Mouse (Mus musculus): Measurements from ENCODE around the gene Pip4k2a. TPM values are rescaled to one million over a fixed set of nuclear protein-coding genes. Genes with fewer than 3 reads are reported as not detected.
"Not testable (repeated sequence)": the region's sequence is repeated elsewhere in the genome, so short reads cannot be mapped to it uniquely, and the experiment has no call there.

Pip4k2a gene
- polyA plus RNA-seq, 1 experiment, result 9.5 TPM

GRCm38 (mm10) chr2:18903301-18904068 lies 94.4 kb downstream of the Pip4k2a start:
- no peak for TF ChIP-seq CTCF (IDR thresholded peaks at IDR 0.05; ENCODE audit: insufficient read depth, low read length)
- TF ChIP-seq POLR2A (IDR thresholded peaks at IDR 0.05; ENCODE audit: borderline replicate concordance, extremely low read depth, low read depth, low read length), result no peak
- WGBS, result 67% methylated on average over 9 of the region's 9 CpGs
- no peak for DNase-seq
- Histone ChIP-seq H3K4me1 (ENCODE audit: control insufficient read depth, insufficient read depth, low read length) (no peaks in the 10 kb centered on the region; the same call in 1 of the 2 replicates), H3K4me3 (replicated peaks; ENCODE audit: extremely low read depth, low read depth, low read length) (no peak overlapping the region)

- TF ChIP-seq CTCF (IDR thresholded peaks at IDR 0.05; ENCODE audit: insufficient read depth, low read length), result no peak
- no peak for TF ChIP-seq POLR2A (IDR thresholded peaks at IDR 0.05; ENCODE audit: borderline replicate concordance, extremely low read depth, low read depth, low read length)
- H3K4me1 ChIP-seq (ENCODE audit: control insufficient read depth, insufficient read depth, low read length), result peaks cover 9% of the 10 kb centered on the region
- 85% methylated on average over 4 of the region's 4 CpGs for WGBS
- no peak for DNase-seq
- H3K4me3 ChIP-seq (replicated peaks; ENCODE audit: extremely low read depth, low read depth, low read length), result no peak overlapping the region
These were observed 96.8 kb downstream of the Pip4k2a start for GRCm38 (mm10) chr2:18901133-18901532.

GRCm38 (mm10) chr2:18900635-18901034 lies 97.3 kb downstream of the Pip4k2a start:
- WGBS, result 96% methylated on average over 2 of the region's 2 CpGs
- TF ChIP-seq POLR2A (IDR thresholded peaks at IDR 0.05; ENCODE audit: borderline replicate concordance, extremely low read depth, low read depth, low read length) (no peak), CTCF (IDR thresholded peaks at IDR 0.05; ENCODE audit: insufficient read depth, low read length) (0 out of 2 replicates have a peak, but pooled peaks have one; percentile 13)
- no peak for DNase-seq
- Histone ChIP-seq H3K4me3 (replicated peaks; ENCODE audit: extremely low read depth, low read depth, low read length) (no peak overlapping the region), H3K4me1 (ENCODE audit: control insufficient read depth, insufficient read depth, low read length) (peaks cover 9% of the 10 kb centered on the region)

GRCm38 (mm10) chr2:18897742-18898256 lies 100.1 kb downstream of the Pip4k2a start:
- DNase-seq, result no peak
- WGBS, result 29% methylated on average over 10 of the region's 10 CpGs
- no peak for TF ChIP-seq POLR2A (IDR thresholded peaks at IDR 0.05; ENCODE audit: borderline replicate concordance, extremely low read depth, low read depth, low read length)
- TF ChIP-seq CTCF (IDR thresholded peaks at IDR 0.05; ENCODE audit: insufficient read depth, low read length), result no peak

GRCm38 (mm10) chr2:18896015-18896414 lies 101.9 kb downstream of the Pip4k2a start:
- Histone ChIP-seq H3K4me3 (replicated peaks; ENCODE audit: extremely low read depth, low read depth, low read length) (no peak overlapping the region), H3K4me1 (ENCODE audit: control insufficient read depth, insufficient read depth, low read length) (peaks cover 11% of the 10 kb centered on the region)
- WGBS, result 42% methylated on average over 6 of the region's 6 CpGs
- no peak for DNase-seq
- no peak for TF ChIP-seq CTCF (IDR thresholded peaks at IDR 0.05; ENCODE audit: insufficient read depth, low read length)
- TF ChIP-seq POLR2A (IDR thresholded peaks at IDR 0.05; ENCODE audit: borderline replicate concordance, extremely low read depth, low read depth, low read length), result no peak

More at GRCm38 (mm10) chr2:18897742-18898256, 100.1 kb downstream of the Pip4k2a start:
- Histone ChIP-seq H3K4me3 (replicated peaks; ENCODE audit: extremely low read depth, low read depth, low read length) (no peak overlapping the region), H3K4me1 (ENCODE audit: control insufficient read depth, insufficient read depth, low read length) (peaks cover 9% of the 10 kb centered on the region)

- H3K4me1 ChIP-seq (ENCODE audit: control insufficient read depth, insufficient read depth, low read length), result peaks cover 14% of the 10 kb centered on the region
- DNase-seq; H3K4me3 ChIP-seq (replicated peaks; ENCODE audit: extremely low read depth, low read depth, low read length): not testable (repeated sequence)
- WGBS, result 100% methylated on average over 1 of the region's 1 CpGs
These were observed 104.6 kb downstream of the Pip4k2a start for GRCm38 (mm10) chr2:18893336-18893735.

- WGBS, result 78% methylated on average over 10 of the region's 10 CpGs
- peaks cover 4% of the 10 kb centered on the region; the same call in 1 of the 2 replicates for H3K4me1 ChIP-seq (ENCODE audit: control insufficient read depth, insufficient read depth, low read length)
These were observed 105.9 kb downstream of the Pip4k2a start for GRCm38 (mm10) chr2:18891991-18892537.

GRCm38 (mm10) chr2:18890227-18891001 lies 107.5 kb downstream of the Pip4k2a start:
- peaks cover 4% of the 10 kb centered on the region; the same call in 1 of the 2 replicates for H3K4me1 ChIP-seq (ENCODE audit: control insufficient read depth, insufficient read depth, low read length)
- TF ChIP-seq POLR2A (IDR thresholded peaks at IDR 0.05; ENCODE audit: borderline replicate concordance, extremely low read depth, low read depth, low read length) (no peak), CTCF (IDR thresholded peaks at IDR 0.05; ENCODE audit: insufficient read depth, low read length) (no peak)
- 51% methylated on average over 11 of the region's 11 CpGs for WGBS
- no peak for DNase-seq
- H3K4me3 ChIP-seq (replicated peaks; ENCODE audit: extremely low read depth, low read depth, low read length), result no peak overlapping the region

More at GRCm38 (mm10) chr2:18891991-18892537, 105.9 kb downstream of the Pip4k2a start:
- no peak overlapping the region for H3K4me3 ChIP-seq (replicated peaks; ENCODE audit: extremely low read depth, low read depth, low read length)
- DNase-seq, result no peak
- no peak for TF ChIP-seq POLR2A (IDR thresholded peaks at IDR 0.05; ENCODE audit: borderline replicate concordance, extremely low read depth, low read depth, low read length)

GRCm38 (mm10) chr2:18884277-18884676 lies 113.6 kb downstream of the Pip4k2a start:
- 76% methylated on average over 3 of the region's 3 CpGs for WGBS
- TF ChIP-seq CTCF (IDR thresholded peaks at IDR 0.05; ENCODE audit: insufficient read depth, low read length), result no peak
- no peak for TF ChIP-seq POLR2A (IDR thresholded peaks at IDR 0.05; ENCODE audit: borderline replicate concordance, extremely low read depth, low read depth, low read length)
- no peak overlapping the region for H3K4me3 ChIP-seq (replicated peaks; ENCODE audit: extremely low read depth, low read depth, low read length)
- H3K4me1 ChIP-seq (ENCODE audit: control insufficient read depth, insufficient read depth, low read length), result no peaks in the 10 kb centered on the region
- no peak for DNase-seq

Data from lung, adult 2 months (tissue).